Mouse (Mus musculus): ENCODE data around the gene Tnni3k. TPM values are rescaled to one million over a fixed set of nuclear protein-coding genes. Genes with fewer than 3 reads are reported as not detected.
"Not testable (repeated sequence)": the region's sequence is repeated elsewhere in the genome, so short reads cannot be mapped to it uniquely, and the experiment has no call there.

Gene Tnni3k
- total RNA-seq, 2 experiments from 2014 or later = not detected

DNA sequence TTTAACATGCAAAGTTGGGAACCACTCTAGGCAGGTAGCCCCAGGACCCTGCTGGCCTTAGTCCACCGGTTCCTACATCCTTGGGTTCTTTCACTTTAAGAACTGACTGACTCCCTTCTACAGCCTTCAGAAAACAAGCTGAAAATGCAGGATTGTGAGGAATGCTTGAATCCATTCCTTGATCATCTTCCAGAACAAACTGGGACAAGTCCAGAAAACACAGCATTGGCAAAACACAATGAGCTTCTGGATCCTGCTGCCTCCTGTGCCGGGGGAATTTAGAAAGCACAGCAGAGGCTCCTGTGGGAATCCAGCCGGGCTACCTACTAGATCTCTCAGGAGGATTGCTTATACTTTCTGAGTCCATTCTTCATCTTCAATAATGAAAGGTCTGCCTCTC lies 229.5 kb downstream of the Tnni3k start:
- no peak for DNase-seq

DNA sequence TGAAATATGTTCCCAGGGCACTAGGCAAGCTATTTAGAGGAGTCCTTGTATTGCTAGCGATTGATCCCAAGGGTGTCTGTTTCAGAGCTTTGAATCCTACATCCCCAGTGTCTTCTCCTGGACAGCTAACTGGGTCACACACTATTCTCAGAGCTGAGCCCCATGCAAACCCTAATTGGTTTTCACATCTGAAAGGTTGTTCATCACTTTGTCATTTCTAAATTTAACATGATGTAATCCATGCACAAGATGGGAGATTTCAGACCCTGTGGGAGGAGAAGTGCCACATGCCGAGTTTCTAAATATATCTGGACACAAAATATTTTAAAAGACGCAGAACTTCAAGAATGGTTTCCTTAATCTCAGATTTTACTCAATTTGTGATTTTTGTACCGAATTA lies 230.5 kb downstream of the Tnni3k start:
- no peak for DNase-seq

DNA sequence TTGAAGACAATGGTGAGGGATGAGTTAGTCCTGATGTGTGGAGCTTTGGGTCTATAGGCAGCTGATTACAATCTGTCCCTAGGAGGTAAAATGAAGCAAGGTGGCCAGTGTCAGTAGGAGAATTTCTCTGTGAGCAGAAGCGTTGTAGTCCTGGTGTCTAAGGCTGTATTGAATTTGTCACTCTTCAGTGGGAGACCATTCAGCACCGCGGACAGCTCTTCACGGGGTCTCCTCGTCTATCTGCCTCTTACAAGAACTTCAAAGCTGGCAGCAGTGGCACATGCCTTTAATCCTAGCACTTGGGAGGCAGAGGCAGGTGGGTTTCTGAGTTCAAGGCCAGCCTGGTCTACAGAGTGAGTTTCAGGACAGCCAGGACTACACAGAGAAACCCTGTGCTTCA lies 235.5 kb downstream of the Tnni3k start:
- DNase-seq = not testable (repeated sequence)

DNA sequence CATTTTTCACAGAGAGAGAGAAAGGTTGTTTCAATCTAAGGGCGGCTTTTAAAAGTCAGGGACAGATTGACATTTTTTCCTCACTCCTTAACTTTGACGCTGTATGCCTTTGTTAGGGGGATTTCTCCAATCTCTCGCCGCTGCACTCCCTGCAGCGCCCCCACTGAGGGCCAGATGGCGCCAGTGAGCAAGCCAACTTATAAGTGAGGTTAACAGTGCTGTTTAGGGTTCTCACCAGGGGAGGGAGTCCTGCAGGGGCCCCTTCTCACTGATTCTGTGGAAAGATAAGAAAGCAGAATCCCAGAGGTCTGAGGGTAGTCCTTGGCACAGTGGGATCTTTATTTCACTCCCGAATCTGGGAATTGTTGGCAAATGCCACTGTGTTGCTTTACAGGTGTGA lies 237.5 kb downstream of the Tnni3k start:
- DNase-seq = no peak

DNA sequence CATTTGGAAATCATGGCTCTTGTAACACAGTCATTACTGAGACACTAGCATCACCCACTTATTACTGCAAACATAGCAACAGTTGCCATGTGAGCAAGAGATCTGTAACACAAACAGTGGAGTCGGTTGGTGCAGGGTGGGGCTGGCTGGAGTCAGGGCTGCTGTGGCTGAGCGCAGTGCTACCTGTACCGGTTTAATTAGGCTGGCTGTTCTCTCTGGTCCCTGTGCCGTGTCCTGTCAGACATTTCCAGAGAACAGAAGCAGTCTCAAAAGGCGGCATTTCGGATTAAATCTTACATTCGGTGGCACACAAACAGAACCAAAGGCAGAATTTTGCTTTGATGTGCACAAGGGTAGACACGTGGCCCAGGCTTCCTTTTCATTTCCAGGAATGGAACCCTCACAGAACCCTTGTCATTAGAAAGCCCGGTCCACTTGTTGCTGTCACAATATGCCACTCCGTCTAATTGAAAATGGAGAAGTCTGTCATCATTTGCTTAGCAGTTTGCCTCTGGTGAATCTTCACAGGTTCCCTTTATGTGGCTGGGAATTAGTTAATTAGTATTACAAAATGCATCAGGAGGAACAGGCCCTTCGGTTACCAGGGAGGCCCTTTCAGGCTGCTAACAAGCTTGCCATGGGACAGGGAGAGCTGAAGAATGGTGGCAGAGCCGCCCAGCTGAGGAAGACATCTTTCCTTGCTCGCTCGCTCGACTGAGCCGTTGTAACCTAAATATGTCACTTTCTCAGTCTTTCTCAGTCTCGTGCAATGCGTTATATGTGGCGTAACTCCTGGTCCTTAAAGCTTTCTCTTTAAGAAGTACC lies 238.2 kb downstream of the Tnni3k start:
- no peak for DNase-seq

DNA sequence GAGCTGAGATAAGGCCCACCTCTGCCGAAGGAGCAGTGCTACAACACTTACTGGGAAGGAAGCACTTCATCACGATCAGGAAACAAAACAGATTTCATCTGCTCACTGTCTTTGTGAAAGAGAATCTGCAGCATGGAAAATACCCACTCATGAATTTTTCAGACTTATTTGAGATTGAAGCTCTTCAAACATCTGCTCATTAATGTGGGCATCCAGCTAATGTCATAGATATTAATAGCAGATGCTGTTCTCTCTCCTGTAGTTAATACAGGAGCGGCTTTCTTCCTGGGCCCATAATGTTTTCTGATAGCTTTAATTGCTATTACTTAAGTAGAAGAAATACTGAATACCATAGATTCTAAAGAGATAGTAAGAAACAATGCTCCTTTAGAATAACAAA lies 239.0 kb downstream of the Tnni3k start:
- DNase-seq = no peak

DNA sequence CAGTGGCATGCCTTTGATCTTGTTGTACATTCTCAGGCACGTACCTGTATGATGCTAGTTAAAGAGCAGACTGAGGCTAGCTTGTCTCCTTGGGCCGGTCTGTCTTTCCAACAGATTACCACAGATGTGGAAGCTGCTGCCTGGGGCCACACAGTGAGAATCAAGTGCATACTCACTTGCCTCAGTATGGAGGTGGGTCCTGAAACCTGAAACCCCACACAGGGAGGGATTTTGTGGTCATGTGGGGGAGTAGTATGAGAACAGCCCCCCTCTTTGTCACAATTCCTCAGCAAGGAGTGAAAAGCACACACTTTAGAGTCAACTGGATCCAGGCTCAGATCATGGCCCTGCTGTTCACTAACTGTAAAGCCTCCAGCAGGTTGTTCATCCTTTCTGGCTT lies 239.6 kb downstream of the Tnni3k start:
- DNase-seq = no peak

DNA sequence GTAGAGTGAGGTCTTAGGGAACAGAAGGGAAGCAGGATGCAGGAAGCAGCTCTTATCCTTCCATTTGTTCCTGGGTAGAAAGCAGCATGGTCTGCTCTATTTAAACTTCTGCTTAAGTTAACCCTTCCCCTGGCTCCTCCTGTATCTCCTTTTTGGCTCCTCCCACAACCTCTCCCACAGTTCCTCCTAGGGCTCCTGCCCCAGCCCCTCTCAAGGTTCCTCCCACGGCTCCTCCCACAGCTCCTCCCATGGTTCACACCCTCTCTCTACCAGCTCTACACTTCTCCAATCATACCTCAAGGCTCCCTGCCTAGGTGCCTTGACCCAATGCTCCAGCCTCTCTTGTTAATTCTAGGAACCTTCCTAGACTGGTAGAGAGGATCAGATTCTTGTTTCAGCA lies 242.3 kb downstream of the Tnni3k start:
- DNase-seq = no peak

DNA sequence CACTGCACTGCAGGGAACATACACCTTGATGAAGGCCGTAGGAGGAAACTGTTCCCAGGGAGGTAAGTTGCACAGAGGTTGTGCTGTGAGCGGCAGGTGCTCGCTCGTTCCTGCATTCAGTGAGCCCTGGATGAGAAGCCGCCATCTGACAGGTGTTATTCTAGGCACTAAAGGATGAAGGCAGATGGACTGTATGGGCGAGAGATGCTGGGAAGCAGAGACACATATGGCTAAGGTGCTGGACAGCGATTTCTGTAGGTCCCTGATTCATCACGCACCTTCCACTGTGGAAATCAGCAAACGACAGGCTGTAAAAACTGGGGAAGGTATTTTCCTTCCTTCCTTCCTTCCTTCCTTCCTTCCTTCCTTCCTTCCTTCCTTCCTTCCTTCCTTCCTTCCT lies 243.4 kb downstream of the Tnni3k start:
- no peak for DNase-seq

DNA sequence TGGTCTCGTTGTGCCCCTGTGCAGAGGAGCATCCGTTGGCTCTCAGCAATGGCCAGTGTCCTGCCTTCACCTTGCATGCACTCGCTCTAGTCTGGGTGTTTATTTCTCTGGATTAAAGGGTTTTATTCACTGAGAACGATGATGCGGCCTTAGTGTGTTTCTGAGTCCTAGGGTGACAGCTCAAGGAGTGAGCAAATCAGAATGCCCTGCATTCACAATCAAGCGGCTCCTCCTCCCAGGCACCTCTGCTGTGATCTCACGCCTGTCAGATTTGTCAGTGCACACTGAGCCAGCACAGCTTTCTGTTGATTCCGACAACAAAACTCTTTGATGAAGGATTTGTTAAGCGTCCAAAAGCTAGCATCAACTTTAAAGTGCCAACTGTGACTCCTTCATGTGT lies 243.9 kb downstream of the Tnni3k start:
- DNase-seq = no peak

DNA sequence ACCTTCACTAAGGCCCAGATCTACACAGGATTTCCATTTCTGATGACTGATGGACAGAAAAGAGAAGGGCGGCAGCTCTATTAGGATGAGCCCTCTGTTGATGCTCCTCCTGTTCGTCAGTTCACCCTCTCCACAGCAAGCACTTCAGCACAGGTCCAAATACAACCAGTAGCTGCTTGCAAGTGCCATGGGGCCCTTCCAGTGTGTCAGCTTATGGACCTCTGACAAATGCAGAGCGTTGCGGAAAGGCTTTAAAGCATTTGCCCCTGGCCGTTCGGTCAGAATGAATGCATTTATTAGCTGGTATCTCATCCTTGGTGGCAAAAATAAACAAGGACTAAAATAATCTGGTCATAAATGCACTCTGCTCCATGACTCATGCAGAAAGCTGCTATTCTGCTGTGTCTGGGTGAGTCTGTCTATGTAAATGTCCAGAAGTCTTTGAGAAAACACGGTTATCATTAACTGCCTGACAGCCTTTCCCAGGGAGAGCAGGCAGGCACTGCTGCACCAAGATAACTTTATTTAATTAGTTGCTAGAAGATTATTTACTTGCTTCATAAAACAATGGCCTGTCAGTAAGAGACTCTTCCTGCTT lies 244.8 kb downstream of the Tnni3k start:
- no peak for DNase-seq

DNA sequence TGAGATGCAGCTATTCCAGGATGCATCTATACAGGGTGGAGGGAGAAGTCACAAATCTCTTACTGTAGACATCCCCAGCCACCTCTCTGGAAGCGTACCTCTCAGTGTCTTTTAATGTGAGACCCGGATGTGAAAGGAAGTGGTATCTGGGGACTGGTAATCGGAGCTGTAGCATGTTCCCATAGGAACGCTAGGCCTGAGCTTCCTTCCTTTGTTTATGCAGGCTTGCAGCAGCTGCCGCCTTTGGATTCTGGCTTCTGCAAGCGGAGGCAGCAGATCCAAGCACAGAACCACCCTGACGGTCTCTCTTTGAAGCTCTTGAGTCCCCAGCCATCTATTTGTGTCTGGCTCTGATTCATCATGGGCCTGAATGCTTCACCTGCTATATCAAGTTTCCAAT lies 248.6 kb downstream of the Tnni3k start:
- DNase-seq = no peak

DNA sequence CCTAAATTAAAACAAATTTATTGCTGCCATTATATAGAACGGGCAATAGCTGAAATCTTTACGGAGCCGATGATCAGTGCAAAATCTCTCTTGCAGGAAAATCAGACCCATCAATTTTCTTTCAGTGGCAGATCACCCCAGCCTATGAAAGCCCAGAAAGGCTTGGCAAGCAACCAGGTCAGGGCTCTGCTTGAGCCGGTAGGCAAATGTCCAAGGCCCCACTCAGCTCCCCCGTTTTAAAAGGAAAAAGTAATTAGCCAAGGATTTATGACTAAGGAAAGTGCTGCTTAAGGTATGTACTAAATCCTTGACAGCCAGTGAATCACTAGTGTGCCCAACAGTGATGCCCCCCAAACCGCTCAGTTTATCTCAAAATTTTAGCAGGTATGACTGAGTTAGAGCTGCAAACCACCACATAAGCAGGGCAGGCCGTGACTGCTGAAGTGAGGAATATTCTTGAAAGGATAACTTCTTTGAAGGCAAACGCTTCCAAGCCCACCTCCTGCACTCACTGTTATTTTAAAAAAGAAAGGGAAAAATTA lies 254.2 kb downstream of the Tnni3k start:
- no peak for DNase-seq

DNA sequence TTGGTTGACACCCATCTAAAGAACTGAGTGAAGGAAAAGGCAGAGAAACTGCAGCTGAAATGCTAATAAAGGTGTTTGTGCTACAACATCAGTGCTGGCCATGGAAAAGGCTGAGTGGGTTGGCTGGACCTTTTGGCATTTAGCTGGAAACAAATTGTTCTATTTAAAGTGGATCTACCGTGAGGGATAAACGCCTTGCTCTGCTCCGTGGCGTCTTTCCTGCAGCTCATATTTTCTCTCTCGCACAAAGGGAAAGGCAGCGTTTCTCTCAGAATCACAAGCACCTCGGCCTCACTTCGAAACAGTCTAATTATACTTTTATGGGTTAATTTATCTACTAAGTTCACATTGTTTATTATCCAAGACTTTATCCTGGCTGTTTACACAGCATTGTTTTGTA lies 254.8 kb downstream of the Tnni3k start:
- DNase-seq = no peak

DNA sequence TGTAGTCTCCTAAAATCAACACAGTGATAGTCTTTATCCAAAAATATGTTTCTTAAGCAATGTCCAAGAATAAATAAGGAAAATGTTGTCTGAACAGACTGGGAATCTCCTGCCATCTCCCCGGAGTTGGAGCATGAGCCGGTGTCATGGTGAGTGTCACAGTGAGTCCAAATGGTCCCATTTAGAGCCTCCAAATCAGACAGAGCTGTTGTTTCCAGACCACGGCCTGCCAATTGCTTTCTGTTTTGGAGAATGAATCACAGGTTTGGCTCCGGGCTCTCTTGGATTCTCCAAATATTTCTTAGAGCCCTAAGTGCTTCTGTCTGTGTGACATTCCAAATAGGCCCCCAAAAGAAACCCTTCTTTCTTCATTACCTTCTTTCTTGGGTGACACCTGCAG lies 256.4 kb downstream of the Tnni3k start:
- DNase-seq = peak; percentile 15

DNA sequence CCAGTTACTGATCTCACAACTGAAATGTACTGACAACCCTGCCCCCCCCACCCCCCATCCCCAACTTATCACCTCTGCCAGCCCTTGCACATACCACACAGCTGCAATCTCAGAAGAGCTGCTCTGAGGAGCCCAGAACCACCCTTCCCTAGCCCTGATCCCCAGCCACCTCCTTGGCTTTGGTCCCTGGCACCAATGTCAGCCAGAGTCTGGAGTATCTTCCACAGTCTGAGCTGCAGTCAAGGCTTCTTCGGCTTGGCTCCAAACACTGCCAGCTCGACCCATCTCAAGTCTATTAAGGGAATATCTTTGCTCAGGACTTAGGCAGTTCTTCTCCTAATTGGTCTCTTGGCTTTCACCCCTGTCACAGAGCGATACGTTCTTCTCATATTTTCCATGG lies 261.6 kb downstream of the Tnni3k start:
- no peak for DNase-seq

DNA sequence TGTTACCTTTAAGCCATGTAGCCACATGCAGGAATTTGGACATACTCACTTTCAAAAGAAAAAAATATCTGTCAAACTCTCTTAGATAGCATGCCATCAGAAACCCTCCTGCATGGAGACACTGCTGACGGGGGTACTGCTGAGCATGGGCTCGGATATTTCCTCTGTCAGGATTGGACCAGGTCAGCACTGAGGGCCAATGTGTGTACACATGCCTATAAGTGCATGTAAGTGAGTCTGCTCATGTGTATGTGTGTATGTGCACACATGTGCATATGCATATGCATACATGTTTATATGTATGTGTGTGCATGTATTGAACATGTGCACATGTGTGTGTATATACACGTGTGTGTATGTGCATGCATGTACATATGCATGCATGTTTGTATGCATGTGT lies 267.6 kb downstream of the Tnni3k start:
- DNase-seq = no peak

DNA sequence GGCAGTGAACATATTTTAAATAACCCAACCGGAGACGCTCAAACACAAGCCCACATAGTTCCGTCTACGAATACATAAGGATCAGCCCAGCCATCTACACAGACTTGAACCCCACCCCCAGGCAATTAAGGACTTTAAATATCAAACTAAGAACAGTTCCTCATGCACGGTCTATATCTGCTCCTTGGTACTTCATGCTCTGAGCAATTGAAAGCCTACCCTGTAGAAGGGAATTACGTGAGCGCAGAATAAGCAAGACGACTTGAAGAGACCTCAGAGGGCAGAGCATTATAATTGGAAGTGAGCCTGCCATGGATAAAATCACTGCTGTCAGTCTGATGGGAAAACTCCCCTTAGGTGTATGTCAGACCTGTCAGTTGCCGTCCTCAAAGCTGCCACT lies 268.9 kb downstream of the Tnni3k start:
- DNase-seq = no peak

DNA sequence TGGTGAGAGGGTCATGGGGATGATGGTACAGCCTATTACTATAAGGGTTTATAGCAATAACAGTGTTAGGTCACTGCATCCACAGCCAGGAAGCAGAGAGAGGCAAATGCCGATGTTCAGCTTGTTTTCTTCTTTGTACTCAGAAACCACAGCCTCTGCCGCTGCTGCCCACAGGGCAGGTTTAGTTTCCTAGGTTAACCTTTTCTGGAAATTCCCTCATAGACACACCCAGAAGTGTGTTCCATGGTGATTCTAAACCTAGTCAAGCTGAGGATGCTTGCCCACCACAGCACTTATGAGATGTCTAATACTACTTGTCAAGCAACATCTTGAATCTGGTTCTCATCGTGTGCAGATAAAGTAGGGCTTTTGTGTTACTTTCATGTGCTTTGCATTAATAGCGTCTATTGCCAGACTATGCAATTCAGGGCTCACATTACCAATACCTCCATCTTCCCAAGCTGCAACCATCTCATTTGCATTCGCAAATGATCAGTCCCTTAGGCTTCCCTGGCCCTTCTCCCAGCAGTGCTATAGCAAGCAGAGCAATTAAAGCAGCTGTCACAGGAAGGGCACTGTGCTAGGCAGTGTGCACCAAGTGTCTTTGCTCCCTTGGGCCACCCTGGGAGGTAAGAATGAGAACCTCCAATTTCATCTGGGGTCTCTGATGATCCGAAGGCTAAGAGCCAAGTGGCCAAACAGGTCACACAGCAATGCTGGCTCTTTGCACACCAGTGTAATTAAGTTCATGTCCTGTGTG lies 276.2 kb downstream of the Tnni3k start:
- no peak for DNase-seq

DNA sequence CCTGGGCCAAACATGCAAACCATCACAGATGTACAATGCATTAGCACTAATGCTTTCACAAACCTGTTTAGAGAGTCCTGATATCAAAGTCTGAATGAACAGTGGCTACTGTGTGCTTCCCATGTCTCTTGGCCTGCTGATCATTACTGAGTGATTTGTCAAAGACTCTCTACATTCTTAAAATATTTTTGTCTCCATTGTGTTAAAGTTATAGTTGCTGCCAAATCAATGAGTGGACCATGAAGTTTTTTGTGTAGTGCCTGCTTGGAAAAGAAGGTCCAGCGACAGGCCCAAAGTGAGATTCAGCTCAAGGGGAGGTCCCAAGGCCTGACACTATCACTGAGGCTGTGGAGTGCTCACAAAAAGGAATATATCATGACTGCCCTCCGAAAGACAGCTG lies 283.6 kb downstream of the Tnni3k start:
- DNase-seq = no peak

DNA sequence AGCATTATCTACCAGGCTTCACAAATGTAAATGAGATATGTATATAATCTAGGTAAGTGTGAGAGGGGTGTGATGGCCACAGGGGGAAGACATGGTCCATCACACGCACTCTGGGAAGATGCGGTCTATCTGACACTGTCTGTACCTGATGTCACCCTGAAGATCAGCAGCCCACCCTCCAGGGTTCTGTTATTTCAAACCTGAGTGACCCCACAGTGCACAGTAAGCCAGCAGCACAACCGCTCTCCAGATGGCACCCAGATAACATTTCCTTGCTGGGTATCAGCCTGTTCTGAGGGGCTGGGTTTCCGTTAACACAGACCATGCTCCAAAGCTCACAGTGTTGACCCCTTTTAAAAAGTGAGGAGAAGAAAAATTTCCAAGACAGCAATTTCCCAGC lies 288.9 kb downstream of the Tnni3k start:
- no peak for DNase-seq

DNA sequence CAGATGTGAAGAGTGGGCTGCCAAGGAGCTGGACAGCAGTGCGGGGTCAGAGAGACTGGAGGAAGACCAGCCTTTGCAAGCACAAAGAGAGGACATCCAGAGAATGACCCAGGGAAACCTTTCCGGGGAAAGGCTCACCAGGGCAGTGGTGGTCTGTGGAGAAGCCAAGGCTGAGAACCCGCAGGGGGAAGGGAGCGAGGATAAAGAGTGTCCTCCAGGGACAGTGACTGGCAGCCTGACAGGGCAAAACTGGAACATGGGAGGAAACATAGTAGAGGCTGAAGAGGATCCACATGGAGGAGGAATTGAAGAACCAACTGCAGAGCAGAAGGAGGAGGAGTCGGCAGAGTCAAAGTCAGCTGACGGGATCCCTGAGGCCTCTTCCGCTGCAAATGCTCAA lies 291.1 kb downstream of the Tnni3k start:
- no peak for DNase-seq

DNA sequence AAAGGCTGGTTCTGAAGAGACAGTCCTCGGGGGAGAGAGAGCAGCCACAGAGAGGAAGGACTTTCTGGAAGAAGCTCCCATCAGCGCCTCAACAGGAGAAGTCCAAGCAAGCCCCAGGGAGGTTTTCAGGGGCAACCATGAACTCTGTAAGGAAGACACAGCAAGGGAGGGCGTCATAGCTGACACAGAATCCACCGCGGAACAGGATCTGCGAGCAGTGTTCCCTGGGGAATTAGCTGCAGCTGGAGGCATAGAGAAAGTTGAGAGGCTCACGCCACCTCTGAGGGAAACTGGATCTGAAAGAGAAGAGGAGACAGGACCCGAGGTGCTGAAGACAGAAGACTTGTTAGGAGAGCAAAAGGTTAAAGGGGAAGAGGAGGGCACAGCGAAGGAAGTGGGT lies 291.8 kb downstream of the Tnni3k start:
- no peak for DNase-seq
